Mouse (Mus musculus) midbrain, embryonic 12.5 days (tissue): ENCODE measurements at regions not wholly inside any gene's neighbourhood (a gene's known extent, or its start where the extent isn't known, plus 50 kb on each side); places are given as distances from the start of the nearest gene placed in this dataset.

Experiments used
- ATAC-seq: fragments of 200-750 bp; cut with Nextera tagmentation; 2 replicates; pipeline ENCODE4 v1.8.0; 2017; ENCODE audit warnings: low read depth, moderate TSS enrichment, moderate library complexity; ENCODE audit not compliant: low FRiP score
- H3K27ac ChIP-seq: fragments of 300-500 bp; sonication (generic); replicated peaks from 2 replicates; pipeline ENCODE4 v1.5.1; 2016; ENCODE audit warnings: mild to moderate bottlenecking
- H3K27me3 ChIP-seq: fragments of 300-500 bp; sonication (generic); 2 replicates; pipeline ENCODE4 v1.6.1; 2016; ENCODE audit warnings: mild to moderate bottlenecking
- H3K36me3 ChIP-seq: fragments of 300-500 bp; sonication (generic); 2 replicates; pipeline ENCODE4 v1.6.1; 2016
- H3K4me1 ChIP-seq: fragments of 300-500 bp; sonication (generic); 2 replicates; pipeline ENCODE4 v1.6.1; 2016
- H3K4me2 ChIP-seq: fragments of 300-500 bp; sonication (generic); replicated peaks from 2 replicates; pipeline ENCODE4 v1.6.1; 2016; ENCODE audit warnings: mild to moderate bottlenecking, moderate library complexity
- H3K4me3 ChIP-seq: fragments of 300-500 bp; sonication (generic); 2 replicates; pipeline ENCODE4 v1.5.1; 2016; ENCODE audit warnings: mild to moderate bottlenecking
- H3K9ac ChIP-seq: fragments of 300-500 bp; sonication (generic); replicated peaks from 2 replicates; pipeline ENCODE4 v1.6.1; 2016; ENCODE audit warnings: mild to moderate bottlenecking, moderate library complexity
- H3K9me3 ChIP-seq: fragments of 300-500 bp; sonication (generic); 2 replicates; pipeline ENCODE4 v1.6.1; 2016; ENCODE audit warnings: mild to moderate bottlenecking
- WGBS: fragments of 180-500 bp; shearing (Covaris S2); methylation state at CpG from one replicate; pipeline ENCODE4 v1.1.7; 2016; 5-methylcytosine and 5-hydroxymethylcytosine counted together

GRCm38 (mm10) chr3:149437763-149438162, 447.4 kb upstream of the Adgrl2 start:
- Histone ChIP-seq H3K4me2 (no peak overlapping the region), H3K36me3 (no peaks in the 10 kb centered on the region), H3K4me3 (no peak overlapping the region), H3K9me3 (no peaks in the 10 kb centered on the region), H3K27ac (no peak overlapping the region), H3K4me1 (peaks cover under 1% of the 10 kb centered on the region; the same call in 1 of the 2 replicates), H3K27me3 (peaks cover 5% of the 10 kb centered on the region; the same call in 1 of the 2 replicates), H3K9ac (no peak overlapping the region)
- ATAC-seq = no peak
- 90% methylated on average over 8 of the region's 8 CpGs for WGBS

GRCm38 (mm10) chr3:149436944-149437343, 446.6 kb upstream of the Adgrl2 start:
- ATAC-seq = no peak
- WGBS = 76% methylated on average over 6 of the region's 6 CpGs

GRCm38 (mm10) chr3:149436420-149436819, 446.1 kb upstream of the Adgrl2 start:
- H3K4me3 ChIP-seq = no peak overlapping the region
- no peaks in the 10 kb centered on the region for H3K27me3 ChIP-seq
- no peaks in the 10 kb centered on the region for H3K4me1 ChIP-seq
- H3K27ac ChIP-seq = no peak overlapping the region
- H3K36me3 ChIP-seq = no peaks in the 10 kb centered on the region
- H3K4me2 ChIP-seq = no peak overlapping the region
- no peaks in the 10 kb centered on the region for H3K9me3 ChIP-seq
- no peak overlapping the region for H3K9ac ChIP-seq
- no peak for ATAC-seq
- 86% methylated on average over 8 of the region's 8 CpGs for WGBS

More at GRCm38 (mm10) chr3:149436944-149437343, 446.6 kb upstream of the Adgrl2 start:
- no peaks in the 10 kb centered on the region for H3K4me1 ChIP-seq
- no peak overlapping the region for H3K27ac ChIP-seq
- H3K9me3 ChIP-seq = no peaks in the 10 kb centered on the region
- no peak overlapping the region for H3K4me2 ChIP-seq
- no peaks in the 10 kb centered on the region for H3K36me3 ChIP-seq
- no peak overlapping the region for H3K4me3 ChIP-seq
- no peaks in the 10 kb centered on the region for H3K27me3 ChIP-seq
- no peak overlapping the region for H3K9ac ChIP-seq

- Histone ChIP-seq H3K4me3 (no peak overlapping the region), H3K27me3 (no peaks in the 10 kb centered on the region), H3K27ac (no peak overlapping the region), H3K4me2 (no peak overlapping the region), H3K36me3 (no peaks in the 10 kb centered on the region), H3K9ac (no peak overlapping the region), H3K9me3 (no peaks in the 10 kb centered on the region), H3K4me1 (no peaks in the 10 kb centered on the region)
- ATAC-seq = no peak
- WGBS = 96% methylated on average over 10 of the region's 10 CpGs
Observed at GRCm38 (mm10) chr3:149431795-149432194, 441.4 kb upstream of the Adgrl2 start.

GRCm38 (mm10) chr3:149426023-149426759, 435.8 kb upstream of the Adgrl2 start:
- H3K4me3 ChIP-seq = no peak overlapping the region
- peak overlapping the region; percentile 40; the same call in 1 of the 2 replicates for H3K27ac ChIP-seq
- no peaks in the 10 kb centered on the region for H3K9me3 ChIP-seq
- peak; percentile 49; the same call in 1 of the 2 replicates for ATAC-seq
- H3K9ac ChIP-seq = no peak overlapping the region
- 0 out of 2 replicates have a peak, but pooled peaks cover 3% of the 10 kb centered on the region for H3K4me1 ChIP-seq
- peak overlapping the region; percentile 22 for H3K4me2 ChIP-seq
- no peaks in the 10 kb centered on the region for H3K27me3 ChIP-seq
- 46% methylated on average over 18 of the region's 18 CpGs for WGBS
- H3K36me3 ChIP-seq = no peaks in the 10 kb centered on the region

GRCm38 (mm10) chr3:149424306-149424705, 434.0 kb upstream of the Adgrl2 start:
- 61% methylated on average over 1 of the region's 1 CpGs for WGBS
- no peak for ATAC-seq
- H3K27ac ChIP-seq = no peak overlapping the region

GRCm38 (mm10) chr3:149423491-149423890, 433.1 kb upstream of the Adgrl2 start:
- Histone ChIP-seq H3K36me3 (no peaks in the 10 kb centered on the region), H3K27me3 (no peaks in the 10 kb centered on the region), H3K4me2 (no peak overlapping the region), H3K4me3 (no peak overlapping the region), H3K27ac (no peak overlapping the region), H3K4me1 (0 out of 2 replicates have a peak, but pooled peaks cover 3% of the 10 kb centered on the region), H3K9me3 (no peaks in the 10 kb centered on the region), H3K9ac (no peak overlapping the region)
- ATAC-seq = no peak
- WGBS = 78% methylated on average over 9 of the region's 9 CpGs

More at GRCm38 (mm10) chr3:149424306-149424705, 434.0 kb upstream of the Adgrl2 start:
- H3K4me1 ChIP-seq = 0 out of 2 replicates have a peak, but pooled peaks cover 3% of the 10 kb centered on the region
- no peak overlapping the region for H3K4me2 ChIP-seq
- no peaks in the 10 kb centered on the region for H3K9me3 ChIP-seq
- H3K27me3 ChIP-seq = no peaks in the 10 kb centered on the region
- H3K36me3 ChIP-seq = no peaks in the 10 kb centered on the region
- no peak overlapping the region for H3K4me3 ChIP-seq
- no peak overlapping the region for H3K9ac ChIP-seq

- H3K4me2 ChIP-seq = no peak overlapping the region
- H3K27ac ChIP-seq = no peak overlapping the region
- H3K27me3 ChIP-seq = no peaks in the 10 kb centered on the region
- H3K36me3 ChIP-seq = no peaks in the 10 kb centered on the region
- no peak for ATAC-seq
- H3K9ac ChIP-seq = no peak overlapping the region
- H3K4me1 ChIP-seq = no peaks in the 10 kb centered on the region
- H3K4me3 ChIP-seq = no peak overlapping the region
- H3K9me3 ChIP-seq = no peaks in the 10 kb centered on the region
- 89% methylated on average over 4 of the region's 4 CpGs for WGBS
Observed at GRCm38 (mm10) chr3:149415081-149415480, 424.7 kb upstream of the Adgrl2 start.

- Histone ChIP-seq H3K9ac (no peak overlapping the region), H3K27me3 (no peaks in the 10 kb centered on the region), H3K4me1 (no peaks in the 10 kb centered on the region), H3K9me3 (no peaks in the 10 kb centered on the region), H3K4me3 (no peak overlapping the region), H3K36me3 (no peaks in the 10 kb centered on the region), H3K27ac (no peak overlapping the region), H3K4me2 (no peak overlapping the region)
- 85% methylated on average over 4 of the region's 4 CpGs for WGBS
- no peak for ATAC-seq
Observed at GRCm38 (mm10) chr3:149413114-149413513, 422.8 kb upstream of the Adgrl2 start.

GRCm38 (mm10) chr3:149410518-149410917, 420.2 kb upstream of the Adgrl2 start:
- no peak overlapping the region for H3K27ac ChIP-seq
- H3K4me2 ChIP-seq = no peak overlapping the region
- H3K4me1 ChIP-seq = peaks cover 5% of the 10 kb centered on the region; the same call in 1 of the 2 replicates
- H3K9ac ChIP-seq = no peak overlapping the region
- no peak for ATAC-seq
- no peaks in the 10 kb centered on the region for H3K36me3 ChIP-seq
- H3K9me3 ChIP-seq = no peaks in the 10 kb centered on the region
- WGBS = 90% methylated on average over 2 of the region's 2 CpGs
- no peak overlapping the region for H3K4me3 ChIP-seq
- no peaks in the 10 kb centered on the region for H3K27me3 ChIP-seq

GRCm38 (mm10) chr3:149408858-149409257, 418.5 kb upstream of the Adgrl2 start:
- H3K9ac ChIP-seq = no peak overlapping the region
- peaks cover 5% of the 10 kb centered on the region; the same call in 1 of the 2 replicates for H3K4me1 ChIP-seq
- no peak for ATAC-seq
- no peak overlapping the region for H3K4me2 ChIP-seq
- H3K36me3 ChIP-seq = no peaks in the 10 kb centered on the region
- H3K4me3 ChIP-seq = no peak overlapping the region
- 90% methylated on average over 3 of the region's 3 CpGs for WGBS
- no peaks in the 10 kb centered on the region for H3K27me3 ChIP-seq
- H3K27ac ChIP-seq = no peak overlapping the region
- H3K9me3 ChIP-seq = no peaks in the 10 kb centered on the region

GRCm38 (mm10) chr3:149405872-149406271, 415.5 kb upstream of the Adgrl2 start:
- 68% methylated on average over 3 of the region's 3 CpGs for WGBS
- H3K9ac ChIP-seq = no peak overlapping the region
- no peak overlapping the region for H3K4me3 ChIP-seq
- no peak for ATAC-seq
- no peaks in the 10 kb centered on the region for H3K27me3 ChIP-seq
- H3K4me2 ChIP-seq = no peak overlapping the region
- no peaks in the 10 kb centered on the region for H3K36me3 ChIP-seq
- H3K4me1 ChIP-seq = peaks cover 13% of the 10 kb centered on the region; the same call in 1 of the 2 replicates
- no peaks in the 10 kb centered on the region for H3K9me3 ChIP-seq
- H3K27ac ChIP-seq = no peak overlapping the region
